Mouse (Mus musculus) megakaryocyte, adult 5-6 weeks (primary cell): ENCODE measurements at regions not wholly inside any gene's neighbourhood (a gene's known extent, or its start where the extent isn't known, plus 50 kb on each side); places are given as distances from the start of the nearest gene placed in this dataset.
A peak's percentile ranks its signal among the peaks of the same experiment; 100 is the strongest.

ENCODE experiments used
- ATAC-seq: 2 replicates; pipeline ENCODE4 v1.8.0; 2016; ENCODE audit warnings: mild to moderate bottlenecking, inconsistent platforms; ENCODE audit not compliant: poor library complexity, severe bottlenecking

GRCm38 (mm10) chr5:39181028-39181427, 304.4 kb upstream of the Clnk start:
- no peak for ATAC-seq

- no peak for ATAC-seq
Observed at GRCm38 (mm10) chr5:39177891-39178290, 301.3 kb upstream of the Clnk start.

GRCm38 (mm10) chr5:39176906-39177305, 300.3 kb upstream of the Clnk start:
- no peak for ATAC-seq

- ATAC-seq = no peak
Observed at GRCm38 (mm10) chr5:39173491-39173890, 296.9 kb upstream of the Clnk start.

DNA sequence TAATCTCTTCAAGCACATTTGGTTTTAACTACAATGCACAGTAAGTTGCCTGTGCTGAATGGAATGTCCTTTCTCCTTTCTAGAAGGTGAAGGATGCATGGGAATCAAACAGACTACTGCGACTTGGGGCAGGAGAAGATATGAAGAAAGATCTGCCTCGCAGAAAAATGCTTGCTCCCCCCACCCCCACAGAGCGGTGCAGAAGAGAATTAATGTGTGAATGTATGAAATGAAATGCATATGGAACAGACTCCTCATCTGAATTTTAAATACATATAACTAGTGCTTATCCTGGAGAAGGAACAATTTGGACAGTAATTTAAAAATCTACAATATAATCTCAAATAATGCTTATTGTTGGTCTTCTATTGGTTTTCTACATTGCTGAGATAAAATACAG, 283.0 kb upstream of the Clnk start:
- no peak for ATAC-seq

DNA sequence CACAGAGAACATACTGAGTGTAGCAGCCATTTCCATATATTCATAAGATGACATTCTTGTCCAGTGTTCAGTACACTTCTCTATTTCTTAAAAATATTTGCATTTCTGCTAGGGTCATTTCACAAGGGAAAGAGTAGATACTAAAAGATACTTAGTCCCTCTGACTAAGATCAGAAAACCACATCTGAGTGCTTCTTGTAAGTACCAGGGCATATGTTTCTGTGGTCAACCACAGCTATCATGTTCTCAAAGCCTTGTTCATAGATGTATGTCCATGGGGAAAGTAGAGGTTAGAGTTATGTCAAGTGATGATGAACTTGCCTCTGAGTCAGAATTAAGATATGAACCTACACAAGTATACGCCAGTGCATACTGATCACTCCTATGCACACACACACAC, 279.2 kb upstream of the Clnk start:
- peak; percentile 54; the same call in 1 of the 2 replicates for ATAC-seq

- no peak for ATAC-seq
Observed at GRCm38 (mm10) chr5:39153291-39153794, 276.7 kb upstream of the Clnk start.

GRCm38 (mm10) chr5:39151917-39152316, 275.3 kb upstream of the Clnk start:
- ATAC-seq = no peak

DNA sequence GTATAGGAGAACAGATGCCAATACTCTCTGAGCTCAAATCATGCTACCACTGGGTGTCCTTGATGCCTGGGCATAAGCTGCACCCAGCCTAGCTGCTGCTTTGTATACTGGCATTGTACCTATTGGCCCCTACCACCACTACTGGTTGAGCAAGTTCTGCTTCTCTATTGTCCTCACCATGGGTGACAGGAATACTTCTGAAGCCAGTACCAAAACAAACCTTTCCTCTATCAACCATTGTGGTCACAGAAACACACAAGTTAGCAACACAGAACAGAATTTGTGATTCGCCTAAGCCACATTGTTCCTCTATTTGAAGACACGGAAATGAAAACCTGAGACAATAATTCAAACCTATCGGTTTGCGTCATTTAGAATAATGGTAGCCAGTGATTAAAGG, 274.3 kb upstream of the Clnk start:
- 0 out of 2 replicates have a peak, but pooled peaks have one; percentile 24 for ATAC-seq

GRCm38 (mm10) chr5:39145658-39146057, 269.0 kb upstream of the Clnk start:
- no peak for ATAC-seq

DNA sequence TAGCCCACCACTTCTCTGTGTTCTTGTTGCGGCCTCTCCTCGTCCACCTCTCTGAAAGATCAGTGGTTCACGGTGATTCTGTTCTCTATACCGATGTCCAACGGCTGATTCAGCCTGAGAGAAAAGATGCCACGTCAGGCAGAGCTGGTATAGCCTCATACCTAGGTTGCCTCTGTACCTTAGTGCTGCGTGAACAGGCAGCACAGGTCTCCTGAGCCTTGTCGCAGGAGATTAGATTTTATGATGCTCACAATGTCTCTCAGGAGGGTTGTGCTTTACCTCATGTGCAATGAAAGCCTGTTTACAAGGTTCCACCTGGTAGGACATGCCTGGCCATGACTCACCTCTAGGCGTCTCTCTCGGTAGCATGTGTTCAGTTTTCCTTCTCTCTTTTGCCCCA, 267.6 kb upstream of the Clnk start:
- ATAC-seq = no peak

DNA sequence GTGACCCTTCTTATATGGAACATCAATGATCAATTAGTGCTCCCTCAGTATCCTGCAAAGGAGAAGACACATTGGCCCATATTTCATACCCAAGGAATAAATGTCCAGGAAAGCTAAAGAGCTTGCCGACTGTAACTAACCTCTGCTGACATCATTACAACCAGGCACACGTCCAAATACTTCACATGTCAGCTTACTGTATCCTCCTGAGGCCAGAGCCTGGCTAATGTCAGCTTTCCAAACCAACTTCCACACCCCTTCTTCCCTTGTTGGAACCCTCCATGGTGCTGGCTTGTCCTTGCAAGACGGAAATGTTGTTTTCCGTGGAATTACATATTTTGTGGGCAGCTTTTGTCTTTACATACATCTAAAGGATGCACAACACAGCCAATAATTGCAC, 267.0 kb upstream of the Clnk start:
- no peak for ATAC-seq

DNA sequence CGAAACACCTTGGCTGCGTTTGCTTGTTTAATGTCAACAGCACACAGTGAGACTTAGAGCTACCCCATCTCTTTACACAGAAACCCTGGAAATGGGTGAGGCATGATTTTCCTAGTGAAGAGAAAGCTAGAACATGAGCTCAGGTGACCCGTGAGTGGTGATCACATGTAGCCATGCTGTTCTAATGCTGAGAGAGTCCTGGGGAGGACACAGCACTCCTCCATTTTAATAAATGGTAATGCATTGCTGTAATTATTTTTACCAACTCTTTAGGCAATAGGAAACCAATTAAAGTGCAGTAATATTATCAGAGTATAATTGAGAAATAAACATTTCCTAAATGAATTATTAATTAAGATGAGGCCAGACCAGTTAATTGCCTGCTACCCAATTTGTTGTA, 261.8 kb upstream of the Clnk start:
- no peak for ATAC-seq

- no peak for ATAC-seq
Observed at GRCm38 (mm10) chr5:39128931-39129330, 252.3 kb upstream of the Clnk start.

DNA sequence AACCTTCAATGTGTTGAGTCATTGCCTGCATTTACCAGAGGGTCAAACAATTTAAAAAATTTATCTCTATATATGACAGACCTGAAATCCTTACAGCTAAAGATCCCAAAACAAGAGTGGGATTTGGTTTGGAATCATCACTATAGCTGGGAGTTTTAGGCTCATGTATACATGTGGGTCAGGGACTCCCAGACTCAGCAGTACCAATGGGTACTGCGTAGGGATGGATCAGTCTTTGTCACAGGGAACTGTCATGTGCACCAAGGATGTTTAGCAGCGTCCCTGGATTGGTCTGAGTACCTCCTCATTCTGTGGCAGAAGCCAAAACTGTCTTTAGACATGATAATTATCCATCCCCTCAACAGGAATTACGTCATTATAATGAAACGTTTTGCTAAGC, 250.2 kb upstream of the Clnk start:
- no peak for ATAC-seq

DNA sequence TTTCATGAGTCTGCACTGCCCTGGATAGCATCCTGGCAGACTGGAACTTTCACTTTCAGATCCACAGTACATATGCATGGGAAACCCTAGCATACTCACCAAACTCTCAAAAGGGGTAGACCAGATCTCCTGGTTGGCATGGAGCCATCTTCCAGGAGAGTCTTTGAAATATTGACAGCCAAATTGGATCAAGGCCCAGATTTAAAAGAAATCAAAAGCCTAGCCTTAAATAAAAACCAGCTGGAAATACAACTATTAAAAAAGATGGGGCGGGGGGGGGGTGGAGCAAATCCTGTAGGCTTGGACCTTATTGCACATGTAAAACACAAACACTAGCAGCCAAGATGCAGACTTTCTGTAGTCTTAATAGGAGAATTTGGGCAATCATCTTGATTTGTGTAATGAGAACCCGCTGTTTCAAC, 249.7 kb upstream of the Clnk start:
- no peak for ATAC-seq

- no peak for ATAC-seq
Observed at GRCm38 (mm10) chr5:39110336-39110735, 233.7 kb upstream of the Clnk start.

DNA sequence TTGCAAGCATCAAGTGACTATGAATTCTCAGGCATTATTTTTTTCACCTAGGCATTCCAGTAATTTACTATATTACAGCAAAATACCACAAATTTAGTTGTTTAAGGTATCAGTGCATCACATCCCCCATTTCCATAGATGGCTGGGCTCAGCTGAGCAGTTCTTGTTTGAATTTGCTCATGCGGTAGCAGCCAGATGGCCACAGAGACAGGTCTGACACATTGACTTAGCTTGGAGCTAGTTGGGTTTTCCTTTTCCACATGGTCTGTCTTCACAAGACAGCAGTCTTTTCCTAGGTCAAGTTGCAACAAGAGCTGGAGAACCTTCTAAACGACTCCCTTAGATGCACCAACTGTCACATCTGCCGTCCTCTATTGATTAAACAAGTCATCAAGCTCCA, 232.9 kb upstream of the Clnk start:
- no peak for ATAC-seq

GRCm38 (mm10) chr5:39099113-39099512, 222.5 kb upstream of the Clnk start:
- no peak for ATAC-seq

GRCm38 (mm10) chr5:39094875-39095274, 218.3 kb upstream of the Clnk start:
- ATAC-seq = no peak

DNA sequence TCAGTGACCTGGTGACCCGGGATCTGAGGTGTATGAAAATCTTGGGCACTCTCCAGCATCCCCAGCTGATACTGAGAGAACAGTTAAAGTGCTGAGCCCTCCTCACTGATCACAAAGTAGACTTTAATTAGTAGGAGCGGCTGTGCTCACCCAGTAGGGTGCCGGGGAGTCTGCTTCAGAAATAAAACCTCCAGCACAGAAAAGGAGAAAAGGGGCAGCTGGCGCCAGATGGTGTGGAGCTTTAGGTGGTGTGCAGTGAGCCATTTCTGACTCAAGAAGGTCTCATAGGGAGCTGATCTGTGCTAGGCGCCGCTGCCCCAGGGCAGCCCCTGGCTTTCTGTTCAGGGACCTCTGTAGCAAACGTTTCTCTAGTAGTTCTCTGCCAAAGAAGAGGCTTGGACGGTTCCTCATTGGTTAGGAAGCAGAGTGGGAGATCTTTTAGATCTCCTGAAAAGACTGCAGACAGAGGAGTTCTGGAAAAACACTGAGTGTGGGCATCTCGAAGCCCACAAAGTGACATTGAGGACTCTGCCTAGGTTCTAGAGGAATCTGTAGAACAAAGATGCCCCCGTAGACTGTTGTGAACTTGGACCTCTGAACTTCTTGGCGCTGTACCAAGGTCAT, 200.1 kb upstream of the Clnk start:
- ATAC-seq = no peak

DNA sequence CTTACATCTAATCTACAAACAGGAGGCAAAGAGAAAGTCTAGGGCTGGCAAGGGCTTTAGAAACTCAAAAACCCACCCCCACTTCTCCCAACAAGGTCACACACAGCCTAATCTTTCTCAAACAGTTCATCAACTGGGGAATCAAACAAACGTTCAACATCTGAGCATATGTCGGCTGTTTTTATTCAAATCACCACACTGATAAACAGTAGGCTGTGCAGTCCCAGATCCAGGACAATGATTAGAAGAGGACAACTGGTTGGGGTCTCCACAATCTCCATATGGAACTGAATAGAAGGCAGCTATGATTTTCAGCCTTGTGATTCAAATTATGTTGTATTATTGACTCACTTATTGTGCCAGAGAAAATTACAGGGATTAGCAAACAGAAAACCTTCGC, 193.1 kb upstream of the Clnk start:
- no peak for ATAC-seq

- no peak for ATAC-seq
Observed at GRCm38 (mm10) chr5:39063061-39063460, 186.4 kb upstream of the Clnk start.
